Mouse (Mus musculus) hindbrain, embryonic 10.5 days (tissue): ENCODE measurements around the gene Tab1. TPM values are rescaled to one million over a fixed set of nuclear protein-coding genes. Genes with fewer than 3 reads are reported as not detected.

ENCODE experiments used
- DNase-seq: peaks from one replicate; pipeline ENCODE4 v3.0.0-alpha.2; 2017; ENCODE audit warnings: low spot score
- H3K27ac ChIP-seq: fragments of 300-500 bp; sonication (generic); 2 replicates; pipeline ENCODE4 v1.5.1; 2016; ENCODE audit warnings: mild to moderate bottlenecking, moderate library complexity
- H3K27me3 ChIP-seq: fragments of 300-500 bp; sonication (generic); 2 replicates; pipeline ENCODE4 v1.6.1; 2016; ENCODE audit warnings: mild to moderate bottlenecking; ENCODE audit not compliant: poor library complexity, insufficient read depth, severe bottlenecking
- H3K36me3 ChIP-seq: fragments of 300-500 bp; sonication (generic); 2 replicates; pipeline ENCODE4 v1.6.1; 2016; ENCODE audit warnings: mild to moderate bottlenecking, moderate library complexity
- H3K4me1 ChIP-seq: fragments of 300-500 bp; sonication (generic); replicated peaks from 2 replicates; pipeline ENCODE4 v1.6.1; 2016; ENCODE audit warnings: mild to moderate bottlenecking
- H3K4me3 ChIP-seq: fragments of 300-500 bp; sonication (generic); 2 replicates; pipeline ENCODE4 v1.5.1; 2016; ENCODE audit warnings: mild to moderate bottlenecking, moderate library complexity
- H3K9me3 ChIP-seq: fragments of 300-500 bp; sonication (generic); 2 replicates; pipeline ENCODE4 v1.6.1; 2016; ENCODE audit warnings: mild to moderate bottlenecking, moderate library complexity
- WGBS: fragments of 180-500 bp; shearing (Covaris S2); methylation state at CpG from one replicate; pipeline ENCODE4 v1.1.7; 2016; 5-methylcytosine and 5-hydroxymethylcytosine counted together
- polyA plus RNA-seq: library from polyadenylated mRNA; unstranded; fragments of >200 nt; fragmentation: Nextera tagmentation; extraction: Ambion mirVana; gene quantifications from 2 replicates; pipeline ENCODE4 v1.2.1, GENCODE M21; 2016

Gene Tab1
- polyA plus RNA-seq, 1 experiment from 2014 or later: 42.8 TPM

- Histone ChIP-seq H3K4me1 (peaks cover 29% of the 10 kb centered on the region), H3K36me3 (no peaks in the 10 kb centered on the region), H3K4me3 (no peak overlapping the region), H3K9me3 (no peaks in the 10 kb centered on the region), H3K27ac (no peak overlapping the region), H3K27me3 (no peaks in the 10 kb centered on the region)
- DNase-seq: no peak
- WGBS: 86% methylated on average over 5 of the region's 5 CpGs
Observed at GRCm38 (mm10) chr15:80130689-80131088, 2.2 kb upstream of the Tab1 start.

GRCm38 (mm10) chr15:80131421-80131820, 1.5 kb upstream of the Tab1 start:
- DNase-seq: no peak
- 70% methylated on average over 6 of the region's 6 CpGs for WGBS
- no peak overlapping the region for H3K4me3 ChIP-seq
- H3K36me3 ChIP-seq: peaks cover 6% of the 10 kb centered on the region; the same call in 1 of the 2 replicates
- no peak overlapping the region for H3K27ac ChIP-seq
- peaks cover under 1% of the 10 kb centered on the region; the same call in 1 of the 2 replicates for H3K27me3 ChIP-seq
- H3K9me3 ChIP-seq: no peaks in the 10 kb centered on the region
- peaks cover 31% of the 10 kb centered on the region for H3K4me1 ChIP-seq

GRCm38 (mm10) chr15:80132452-80132851, 475 bp upstream of the Tab1 start:
- DNase-seq: no peak
- peaks cover 38% of the 10 kb centered on the region for H3K4me1 ChIP-seq
- H3K36me3 ChIP-seq: peaks cover 16% of the 10 kb centered on the region
- H3K4me3 ChIP-seq: peak overlapping the region; percentile 79
- WGBS: 80% methylated on average over 9 of the region's 9 CpGs
- H3K9me3 ChIP-seq: no peaks in the 10 kb centered on the region
- peaks cover 3% of the 10 kb centered on the region; the same call in 1 of the 2 replicates for H3K27me3 ChIP-seq
- peak overlapping the region; percentile 99 for H3K27ac ChIP-seq

GRCm38 (mm10) chr15:80133682-80134449, 939 bp downstream of the Tab1 start:
- peak; percentile 60 for DNase-seq
- Histone ChIP-seq H3K27ac (peak overlapping the region; percentile 99), H3K36me3 (peaks cover 21% of the 10 kb centered on the region), H3K4me1 (peaks cover 51% of the 10 kb centered on the region), H3K27me3 (peaks cover 3% of the 10 kb centered on the region; the same call in 1 of the 2 replicates), H3K4me3 (peak overlapping the region; percentile 79), H3K9me3 (no peaks in the 10 kb centered on the region)
- 14% methylated on average over 14 of the region's 14 CpGs for WGBS

GRCm38 (mm10) chr15:80134450-80134847, 1.5 kb downstream of the Tab1 start:
- peak; percentile 46 for DNase-seq
- H3K9me3 ChIP-seq: no peaks in the 10 kb centered on the region
- peaks cover 51% of the 10 kb centered on the region for H3K4me1 ChIP-seq
- H3K4me3 ChIP-seq: peak overlapping the region; percentile 79
- H3K27me3 ChIP-seq: peaks cover 3% of the 10 kb centered on the region; the same call in 1 of the 2 replicates
- WGBS: 54% methylated on average over 9 of the region's 9 CpGs
- peak overlapping the region; percentile 99 for H3K27ac ChIP-seq
- peaks cover 26% of the 10 kb centered on the region for H3K36me3 ChIP-seq

GRCm38 (mm10) chr15:80135499-80135898, 2.6 kb downstream of the Tab1 start:
- Histone ChIP-seq H3K4me3 (no peak overlapping the region), H3K9me3 (no peaks in the 10 kb centered on the region), H3K36me3 (peaks cover 37% of the 10 kb centered on the region), H3K4me1 (peaks cover 51% of the 10 kb centered on the region), H3K27me3 (peaks cover 3% of the 10 kb centered on the region; the same call in 1 of the 2 replicates), H3K27ac (no peak overlapping the region)
- no peak for DNase-seq
- WGBS: 95% methylated on average over 2 of the region's 2 CpGs

- H3K4me1 ChIP-seq: peaks cover 51% of the 10 kb centered on the region
- no peaks in the 10 kb centered on the region for H3K9me3 ChIP-seq
- no peak for DNase-seq
- WGBS: 93% methylated on average over 3 of the region's 3 CpGs
- H3K27me3 ChIP-seq: peaks cover 3% of the 10 kb centered on the region; the same call in 1 of the 2 replicates
- H3K36me3 ChIP-seq: peaks cover 48% of the 10 kb centered on the region
- H3K4me3 ChIP-seq: no peak overlapping the region
- H3K27ac ChIP-seq: no peak overlapping the region
Observed at GRCm38 (mm10) chr15:80136645-80137044, 3.7 kb downstream of the Tab1 start.

- Histone ChIP-seq H3K9me3 (peaks cover 6% of the 10 kb centered on the region; the same call in 1 of the 2 replicates), H3K36me3 (peaks cover 64% of the 10 kb centered on the region), H3K27ac (peak overlapping the region; percentile 40; the same call in 1 of the 2 replicates), H3K4me3 (no peak overlapping the region), H3K4me1 (peaks cover 44% of the 10 kb centered on the region), H3K27me3 (peaks cover 3% of the 10 kb centered on the region; the same call in 1 of the 2 replicates)
- 73% methylated on average over 17 of the region's 17 CpGs for WGBS
- DNase-seq: no peak
Observed at GRCm38 (mm10) chr15:80137945-80138791, 5.2 kb downstream of the Tab1 start.

GRCm38 (mm10) chr15:80140302-80140701, 7.4 kb downstream of the Tab1 start:
- H3K9me3 ChIP-seq: peaks cover 6% of the 10 kb centered on the region; the same call in 1 of the 2 replicates
- H3K27me3 ChIP-seq: peaks cover 3% of the 10 kb centered on the region; the same call in 1 of the 2 replicates
- H3K4me1 ChIP-seq: peaks cover 26% of the 10 kb centered on the region
- H3K36me3 ChIP-seq: peaks cover 85% of the 10 kb centered on the region
- 95% methylated on average over 2 of the region's 2 CpGs for WGBS
- DNase-seq: no peak
- no peak overlapping the region for H3K4me3 ChIP-seq
- H3K27ac ChIP-seq: no peak overlapping the region

GRCm38 (mm10) chr15:80140878-80141277, 8.0 kb downstream of the Tab1 start:
- peaks cover 87% of the 10 kb centered on the region for H3K36me3 ChIP-seq
- H3K27me3 ChIP-seq: peaks cover 3% of the 10 kb centered on the region; the same call in 1 of the 2 replicates
- H3K27ac ChIP-seq: no peak overlapping the region
- 93% methylated on average over 3 of the region's 3 CpGs for WGBS
- no peak for DNase-seq
- H3K4me3 ChIP-seq: no peak overlapping the region
- peaks cover 6% of the 10 kb centered on the region; the same call in 1 of the 2 replicates for H3K9me3 ChIP-seq
- peaks cover 22% of the 10 kb centered on the region for H3K4me1 ChIP-seq

- peaks cover 16% of the 10 kb centered on the region for H3K4me1 ChIP-seq
Observed at GRCm38 (mm10) chr15:80142130-80142529, 9.2 kb downstream of the Tab1 start.

GRCm38 (mm10) chr15:80143760-80144159, 10.8 kb downstream of the Tab1 start:
- no peak for DNase-seq
- Histone ChIP-seq H3K27me3 (no peaks in the 10 kb centered on the region), H3K4me1 (peaks cover 3% of the 10 kb centered on the region; the same call in 1 of the 2 replicates), H3K9me3 (peaks cover 6% of the 10 kb centered on the region; the same call in 1 of the 2 replicates), H3K36me3 (peaks cover 84% of the 10 kb centered on the region), H3K4me3 (no peak overlapping the region), H3K27ac (no peak overlapping the region)
- WGBS: 93% methylated on average over 6 of the region's 6 CpGs

More at GRCm38 (mm10) chr15:80142130-80142529, 9.2 kb downstream of the Tab1 start:
- H3K27ac ChIP-seq: no peak overlapping the region
- H3K36me3 ChIP-seq: peaks cover 77% of the 10 kb centered on the region
- 98% methylated on average over 3 of the region's 3 CpGs for WGBS
- no peak for DNase-seq
- H3K4me3 ChIP-seq: no peak overlapping the region
- H3K27me3 ChIP-seq: no peaks in the 10 kb centered on the region
- peaks cover 6% of the 10 kb centered on the region; the same call in 1 of the 2 replicates for H3K9me3 ChIP-seq
